Mouse (Mus musculus) urinary bladder, postnatal 25 days (tissue): Measurements from ENCODE around the gene Lyl1.

Experiments
- DNase-seq: peaks from one replicate; pipeline ENCODE4 v3.0.0; 2022; ENCODE audit warnings: low spot score

Gene Lyl1

GRCm38 (mm10) chr8:84742171-84743053 lies 41.2 kb downstream of the Lyl1 start:
- DNase-seq, result peak; percentile 57

GRCm38 (mm10) chr8:84743054-84743415 lies 41.8 kb downstream of the Lyl1 start:
- no peak for DNase-seq

GRCm38 (mm10) chr8:84743517-84744420 lies 42.5 kb downstream of the Lyl1 start:
- DNase-seq, result peak; percentile 66

GRCm38 (mm10) chr8:84745032-84745925 lies 44.0 kb downstream of the Lyl1 start:
- no peak for DNase-seq

GRCm38 (mm10) chr8:84749519-84749918 lies 48.3 kb downstream of the Lyl1 start:
- no peak for DNase-seq

- DNase-seq, result no peak
Observed at GRCm38 (mm10) chr8:84752734-84753582, 51.7 kb downstream of the Lyl1 start.
